Mouse (Mus musculus) bone marrow macrophage, adult 2 months (primary cell): ENCODE results near the gene Exoc6.

Source experiments
- CTCF ChIP-seq: IDR thresholded peaks from 2 replicates; pipeline ENCODE4 v1.5.1; 2012; ENCODE audit warnings: low read depth, mild to moderate bottlenecking, low read length, moderate library complexity
- POLR2A ChIP-seq: IDR thresholded peaks from 2 replicates; pipeline ENCODE4 v1.6.1; 2012; ENCODE audit warnings: mild to moderate bottlenecking, low read depth, low read length, borderline replicate concordance

DNA sequence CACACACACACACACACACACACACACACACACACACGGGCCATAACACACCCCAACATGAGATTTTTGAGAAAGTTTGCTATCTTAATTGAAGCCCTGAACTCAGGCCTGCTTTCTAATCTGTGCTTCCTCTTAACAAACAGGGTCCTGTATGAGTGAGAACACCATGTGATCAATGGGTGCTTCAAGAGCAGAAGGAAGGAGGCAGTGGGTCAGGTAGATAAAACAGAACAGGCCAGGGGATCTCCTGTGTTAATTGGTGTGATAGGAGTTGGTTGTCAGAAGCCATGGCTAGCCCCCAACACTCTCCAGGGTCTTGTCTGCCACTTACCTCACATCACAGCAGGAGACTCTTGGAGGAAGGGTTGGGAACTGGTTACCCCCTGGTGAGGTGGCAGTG lies 165.8 kb downstream of the Exoc6 start:
- TF ChIP-seq CTCF = no peak
- TF ChIP-seq POLR2A = no peak
